Mouse (Mus musculus): ENCODE data around the gene Ston2. TPM values are rescaled to one million over a fixed set of nuclear protein-coding genes. Genes with fewer than 3 reads are reported as not detected.
A peak's percentile ranks its signal among the peaks of the same experiment; 100 is the strongest.

The Ston2 gene
- polyA plus RNA-seq, 1 experiment from 2014 or later: 6.8 TPM

DNA sequence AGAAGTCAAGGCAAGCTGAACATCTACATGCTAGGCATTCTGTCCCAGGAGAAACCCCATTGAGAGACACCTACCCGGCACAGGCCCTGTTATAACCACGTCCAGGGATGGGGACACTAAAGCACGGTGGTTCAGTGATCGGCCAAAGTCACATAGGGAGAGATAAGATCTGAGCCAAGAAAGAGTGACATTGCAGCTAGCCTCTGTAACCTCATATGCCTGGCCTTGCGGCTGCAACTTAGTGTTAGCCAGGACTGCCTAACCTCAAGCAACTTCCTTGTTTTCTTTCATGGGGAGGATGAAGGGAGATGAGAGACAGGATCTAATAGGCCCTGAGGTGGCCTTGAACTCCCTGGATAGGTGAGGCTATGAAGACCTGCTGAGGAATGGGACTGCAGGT lies 122.8 kb downstream of the Ston2 start:
- Histone ChIP-seq H3K27me3 (no peaks in the 10 kb centered on the region), H3K27ac (replicated peaks) (no peak overlapping the region), H3K4me1 (replicated peaks) (peaks cover 7% of the 10 kb centered on the region; the same call in 1 of the 2 replicates), H3K9ac (no peak overlapping the region), H3K36me3 (no peaks in the 10 kb centered on the region), H3K4me3 (no peak overlapping the region), H3K4me2 (no peak overlapping the region), H3K9me3 (no peaks in the 10 kb centered on the region)
- no peak for ATAC-seq (ENCODE audit: low read depth)
- WGBS: 90% methylated on average over 5 of the region's 5 CpGs

DNA sequence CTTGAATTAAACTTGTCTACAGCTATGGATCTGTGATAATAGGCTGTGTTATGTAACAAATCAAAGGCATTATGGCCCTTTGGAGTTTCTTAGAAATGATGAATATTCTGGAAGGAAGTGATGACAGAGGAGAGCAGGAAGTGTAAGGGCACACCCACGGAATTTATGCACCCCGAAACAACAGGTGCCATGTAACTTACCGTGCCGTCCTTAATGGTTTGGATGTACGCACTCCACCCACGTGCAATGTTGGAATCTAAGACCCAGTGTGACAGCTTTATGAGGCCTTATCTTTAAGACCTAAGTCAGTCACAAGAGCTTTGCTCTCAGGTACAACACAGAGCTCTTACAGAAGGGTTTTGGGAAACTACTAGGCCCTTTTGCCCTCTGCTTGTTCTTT lies 124.9 kb downstream of the Ston2 start:
- 87% methylated on average over 6 of the region's 6 CpGs for WGBS
- no peak for ATAC-seq (ENCODE audit: low read depth)
- no peak overlapping the region for H3K4me2 ChIP-seq
- no peaks in the 10 kb centered on the region for H3K9me3 ChIP-seq
- no peak overlapping the region for H3K27ac ChIP-seq (replicated peaks)
- H3K4me3 ChIP-seq: no peak overlapping the region
- no peaks in the 10 kb centered on the region for H3K27me3 ChIP-seq
- no peak overlapping the region for H3K9ac ChIP-seq
- no peaks in the 10 kb centered on the region for H3K36me3 ChIP-seq
- peaks cover 7% of the 10 kb centered on the region; the same call in 1 of the 2 replicates for H3K4me1 ChIP-seq (replicated peaks)

GRCm38 (mm10) chr12:91662844-91663243 lies 125.3 kb downstream of the Ston2 start:
- 88% methylated on average over 4 of the region's 4 CpGs for WGBS
- H3K9me3 ChIP-seq: no peaks in the 10 kb centered on the region
- no peak overlapping the region for H3K4me3 ChIP-seq
- H3K4me2 ChIP-seq: no peak overlapping the region
- no peak overlapping the region for H3K9ac ChIP-seq
- H3K27me3 ChIP-seq: no peaks in the 10 kb centered on the region
- H3K27ac ChIP-seq (replicated peaks): no peak overlapping the region
- peaks cover 4% of the 10 kb centered on the region; the same call in 1 of the 2 replicates for H3K4me1 ChIP-seq (replicated peaks)
- ATAC-seq (ENCODE audit: low read depth): no peak
- no peaks in the 10 kb centered on the region for H3K36me3 ChIP-seq

- Histone ChIP-seq H3K9me3 (no peaks in the 10 kb centered on the region), H3K27me3 (no peaks in the 10 kb centered on the region), H3K9ac (no peak overlapping the region), H3K27ac (replicated peaks) (no peak overlapping the region), H3K4me1 (replicated peaks) (no peaks in the 10 kb centered on the region), H3K4me2 (no peak overlapping the region), H3K4me3 (no peak overlapping the region), H3K36me3 (no peaks in the 10 kb centered on the region)
- ATAC-seq (ENCODE audit: low read depth): no peak
- WGBS: 88% methylated on average over 12 of the region's 12 CpGs
Observed at GRCm38 (mm10) chr12:91660640-91661417, 127.4 kb downstream of the Ston2 start.

GRCm38 (mm10) chr12:91654399-91655122 lies 133.6 kb downstream of the Ston2 start:
- Histone ChIP-seq H3K27ac (replicated peaks) (peak overlapping the region; percentile 9; the same call in 1 of the 2 replicates), H3K4me3 (no peak overlapping the region), H3K9ac (no peak overlapping the region), H3K4me2 (no peak overlapping the region), H3K36me3 (no peaks in the 10 kb centered on the region), H3K9me3 (no peaks in the 10 kb centered on the region), H3K27me3 (no peaks in the 10 kb centered on the region), H3K4me1 (replicated peaks) (peaks cover 5% of the 10 kb centered on the region; the same call in 1 of the 2 replicates)
- 71% methylated on average over 3 of the region's 3 CpGs for WGBS
- peak; percentile 89 for ATAC-seq (ENCODE audit: low read depth)

DNA sequence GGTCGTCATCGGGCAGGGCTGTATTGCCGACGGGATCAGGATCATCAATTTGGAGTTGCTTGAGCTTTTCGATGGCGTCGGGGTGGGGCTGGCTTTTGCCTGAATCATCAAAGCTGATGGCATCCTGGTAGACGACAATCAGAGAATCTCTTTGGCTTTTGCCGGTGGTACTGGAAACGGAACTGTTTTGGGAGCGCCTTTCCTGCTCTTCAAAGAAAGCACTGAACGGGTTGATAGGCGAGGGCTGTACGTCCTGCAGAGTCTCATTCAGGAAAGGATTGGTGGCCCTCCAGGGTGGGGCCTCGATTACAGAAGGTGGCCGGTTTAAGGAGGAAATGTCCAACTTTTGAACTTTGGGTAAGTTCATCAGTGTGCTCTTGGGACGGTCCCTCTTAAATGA lies 139.8 kb downstream of the Ston2 start:
- no peak overlapping the region for H3K4me2 ChIP-seq
- no peaks in the 10 kb centered on the region for H3K4me1 ChIP-seq (replicated peaks)
- peaks cover 16% of the 10 kb centered on the region for H3K36me3 ChIP-seq
- H3K9ac ChIP-seq: no peak overlapping the region
- H3K9me3 ChIP-seq: peaks cover 3% of the 10 kb centered on the region; the same call in 1 of the 2 replicates
- H3K27ac ChIP-seq (replicated peaks): no peak overlapping the region
- WGBS: 93% methylated on average over 17 of the region's 17 CpGs
- H3K4me3 ChIP-seq: no peak overlapping the region
- no peaks in the 10 kb centered on the region for H3K27me3 ChIP-seq
- no peak for ATAC-seq (ENCODE audit: low read depth)

DNA sequence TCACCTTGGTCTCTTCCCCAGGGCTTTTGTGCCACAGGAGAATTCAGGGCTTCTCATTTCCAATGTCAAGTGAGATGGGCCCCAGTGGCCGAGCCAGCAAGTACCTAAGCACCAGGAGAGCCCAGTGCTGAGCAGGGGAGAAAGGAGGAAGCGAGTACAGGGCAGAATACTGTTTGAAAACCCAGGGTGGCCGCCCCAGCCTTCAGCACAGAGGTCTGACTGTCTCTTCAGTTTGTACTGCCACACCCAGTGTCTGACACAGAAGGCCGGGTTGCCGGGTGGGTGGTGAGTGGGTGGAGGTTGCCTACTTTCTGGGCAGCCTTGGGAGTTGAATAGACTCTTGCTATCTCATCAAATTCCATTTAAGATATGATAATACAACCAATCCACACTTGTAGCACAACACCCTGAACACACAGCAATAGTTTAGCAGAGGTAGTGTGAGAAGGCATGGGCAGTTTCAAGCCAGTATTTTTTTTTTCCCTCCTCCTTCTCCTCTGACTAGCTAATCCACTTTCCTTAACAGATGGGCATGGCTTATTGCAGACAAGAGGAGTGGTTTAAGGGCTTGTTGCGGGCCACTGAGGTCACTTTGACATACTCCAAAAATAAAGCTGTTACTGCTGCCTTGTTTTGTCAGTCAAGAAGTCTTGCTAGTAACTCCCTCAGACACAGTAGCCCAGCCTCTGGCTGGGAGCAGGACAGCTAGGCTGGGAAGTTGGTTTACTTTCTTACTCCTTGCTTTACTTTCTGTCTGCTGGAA lies 142.6 kb downstream of the Ston2 start:
- no peaks in the 10 kb centered on the region for H3K27me3 ChIP-seq
- no peak overlapping the region for H3K4me2 ChIP-seq
- WGBS: 85% methylated on average over 6 of the region's 6 CpGs
- peaks cover 16% of the 10 kb centered on the region for H3K36me3 ChIP-seq
- peaks cover 3% of the 10 kb centered on the region; the same call in 1 of the 2 replicates for H3K9me3 ChIP-seq
- no peak overlapping the region for H3K27ac ChIP-seq (replicated peaks)
- peaks cover 24% of the 10 kb centered on the region for H3K4me1 ChIP-seq (replicated peaks)
- no peak overlapping the region for H3K4me3 ChIP-seq
- ATAC-seq (ENCODE audit: low read depth): no peak
- H3K9ac ChIP-seq: no peak overlapping the region

DNA sequence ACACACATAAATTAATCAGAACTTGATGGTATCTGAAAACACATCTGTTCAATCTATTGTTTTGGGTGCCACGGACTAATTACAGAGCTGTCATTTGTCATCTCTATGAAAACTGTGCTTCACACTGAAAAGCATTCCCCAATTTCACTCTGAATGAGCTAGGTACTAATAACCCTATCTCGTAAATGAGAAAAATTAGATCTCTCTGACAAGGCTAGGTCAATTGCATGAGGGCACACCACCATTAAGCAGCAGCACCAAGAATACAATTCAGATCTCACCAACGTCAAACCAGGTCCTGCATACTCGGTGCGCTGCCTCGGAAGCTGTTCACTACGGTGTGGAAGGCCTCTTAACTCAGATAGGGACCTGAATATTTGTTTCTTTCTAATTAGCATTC lies 145.0 kb downstream of the Ston2 start:
- Histone ChIP-seq H3K9me3 (peaks cover 3% of the 10 kb centered on the region; the same call in 1 of the 2 replicates), H3K4me1 (replicated peaks) (peaks cover 24% of the 10 kb centered on the region), H3K4me3 (no peak overlapping the region), H3K9ac (no peak overlapping the region), H3K36me3 (peaks cover 12% of the 10 kb centered on the region), H3K27ac (replicated peaks) (peak overlapping the region; percentile 59; the same call in 1 of the 2 replicates), H3K4me2 (no peak overlapping the region), H3K27me3 (no peaks in the 10 kb centered on the region)
- 53% methylated on average over 7 of the region's 7 CpGs for WGBS
- ATAC-seq (ENCODE audit: low read depth): no peak

DNA sequence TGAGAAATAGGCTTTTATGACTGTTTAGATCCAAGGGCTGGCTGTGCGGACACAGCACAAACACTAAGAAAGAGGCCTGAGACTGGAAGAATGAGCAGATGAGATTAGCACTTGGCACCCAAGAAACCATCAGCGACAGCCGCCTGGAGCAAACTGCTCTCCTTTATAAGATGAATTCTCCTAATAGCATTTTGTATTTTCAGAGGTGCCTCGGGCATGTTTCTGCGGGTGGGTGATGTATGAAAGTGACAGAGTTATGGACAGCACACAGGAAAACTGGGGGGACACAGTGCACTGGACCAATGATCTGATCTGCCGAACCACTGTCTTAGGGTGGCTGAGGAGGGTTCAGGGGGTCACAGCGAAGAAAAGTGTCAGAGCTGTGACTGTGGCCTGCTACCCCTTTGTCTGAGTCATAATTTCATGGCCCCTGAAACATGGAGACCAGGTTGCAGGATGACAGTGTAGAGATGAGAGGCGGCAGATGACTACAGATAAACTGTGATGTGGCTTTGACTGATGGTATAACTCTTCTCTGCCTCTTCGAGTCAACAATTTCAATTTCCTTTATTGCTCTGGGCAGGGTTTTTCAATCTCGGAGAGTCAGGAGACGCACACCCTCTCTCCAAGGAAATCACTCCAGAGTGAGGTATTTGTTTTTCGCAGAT lies 145.6 kb downstream of the Ston2 start:
- H3K9ac ChIP-seq: no peak overlapping the region
- peak overlapping the region; percentile 71 for H3K27ac ChIP-seq (replicated peaks)
- H3K36me3 ChIP-seq: peaks cover 6% of the 10 kb centered on the region
- H3K4me1 ChIP-seq (replicated peaks): peaks cover 24% of the 10 kb centered on the region
- H3K27me3 ChIP-seq: no peaks in the 10 kb centered on the region
- 0 out of 2 replicates have a peak, but pooled peaks have one; percentile 29 for ATAC-seq (ENCODE audit: low read depth)
- H3K4me2 ChIP-seq: no peak overlapping the region
- H3K4me3 ChIP-seq: no peak overlapping the region
- H3K9me3 ChIP-seq: peaks cover 3% of the 10 kb centered on the region; the same call in 1 of the 2 replicates
- WGBS: 52% methylated on average over 12 of the region's 12 CpGs

GRCm38 (mm10) chr12:91641631-91642141 lies 146.5 kb downstream of the Ston2 start:
- Histone ChIP-seq H3K9me3 (no peaks in the 10 kb centered on the region), H3K27me3 (no peaks in the 10 kb centered on the region), H3K4me2 (peak overlapping the region; percentile 52), H3K9ac (peak overlapping the region; percentile 54), H3K4me1 (replicated peaks) (peaks cover 24% of the 10 kb centered on the region), H3K4me3 (peak overlapping the region; percentile 23), H3K36me3 (no peaks in the 10 kb centered on the region), H3K27ac (replicated peaks) (peak overlapping the region; percentile 72)
- WGBS: 9% methylated on average over 13 of the region's 13 CpGs
- ATAC-seq (ENCODE audit: low read depth): peak; percentile 75

DNA sequence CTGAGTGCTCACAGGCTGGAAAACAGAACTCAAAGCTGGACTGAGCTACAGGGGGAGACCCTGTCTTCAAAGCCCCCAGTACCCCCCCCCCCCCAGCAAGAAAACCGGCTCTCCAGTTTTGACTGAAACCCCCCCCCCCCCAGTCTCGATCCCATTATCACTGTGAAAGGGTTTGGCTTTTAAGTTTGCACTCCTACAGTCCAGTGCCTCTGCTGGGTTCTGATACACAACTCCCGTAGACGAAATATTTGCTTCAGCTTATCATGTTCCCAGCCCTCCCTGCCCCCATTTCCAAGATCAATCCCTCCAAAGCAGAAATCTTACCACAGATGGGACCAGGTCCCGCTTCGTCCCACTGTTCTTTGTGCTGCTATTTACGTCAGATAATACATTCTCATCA lies 147.1 kb downstream of the Ston2 start:
- H3K27ac ChIP-seq (replicated peaks): peak overlapping the region; percentile 72; the same call in 1 of the 2 replicates
- ATAC-seq (ENCODE audit: low read depth): 0 out of 2 replicates have a peak, but pooled peaks have one; percentile 2
- H3K4me3 ChIP-seq: no peak overlapping the region; the same call in 1 of the 2 replicates

More for the DNA sequence above, 147.1 kb downstream of the Ston2 start:
- H3K9me3 ChIP-seq: no peaks in the 10 kb centered on the region
- H3K4me2 ChIP-seq: peak overlapping the region; percentile 52
- no peaks in the 10 kb centered on the region for H3K36me3 ChIP-seq
- WGBS: 46% methylated on average over 7 of the region's 7 CpGs
- H3K27me3 ChIP-seq: no peaks in the 10 kb centered on the region
- H3K9ac ChIP-seq: peak overlapping the region; percentile 54; the same call in 1 of the 2 replicates
- H3K4me1 ChIP-seq (replicated peaks): peaks cover 24% of the 10 kb centered on the region

All from neural tube, embryonic 13.5 days (tissue).